Mouse (Mus musculus) T-cell, adult 66 days (primary cell): Measurements from ENCODE around the gene Cep19. TPM values are rescaled to one million over a fixed set of nuclear protein-coding genes. Genes with fewer than 3 reads are reported as not detected.

Experiments
- total RNA-seq, 2 experiments: library from RNA; stranded (reverse); gene quantifications; 3 replicates in 1 of 2; 4 replicates in 1 of 2; pipeline ENCODE4 v1.2.4; 2023

Cep19 gene
- 10 to 100 TPM; 10.1 to 11.9 TPM for total RNA-seq

DNA sequence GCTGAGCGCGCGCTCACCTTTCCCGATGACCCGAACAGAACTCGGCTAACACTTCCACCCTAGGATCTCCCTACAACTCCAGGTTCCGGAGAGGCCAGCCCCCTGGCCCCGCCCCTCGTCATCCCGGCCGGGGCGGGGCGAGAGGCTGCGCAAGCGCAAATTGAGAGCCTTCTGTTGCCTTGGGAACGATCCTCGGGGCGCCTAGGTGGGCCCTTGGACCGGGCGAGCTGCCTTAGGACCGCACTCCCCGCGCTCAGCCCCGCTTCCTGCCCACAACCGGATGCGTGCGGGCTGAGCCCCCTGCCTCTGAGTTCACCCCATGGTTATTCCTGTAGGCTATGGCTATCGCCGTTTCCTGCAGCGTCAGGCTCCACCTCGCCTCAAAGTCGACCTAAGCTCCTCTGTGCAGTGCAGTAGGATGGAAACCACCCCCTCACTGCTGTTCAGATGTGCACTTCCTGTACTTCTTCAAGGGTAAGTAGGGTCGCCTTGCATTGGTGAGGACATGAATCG, at the start of gene Cep19, which contains the start of gene Pigx:
Gene Cep19, plus strand, starts transcription at position 163 of the 513 bp plus-strand sequence.
Gene Pigx, minus strand, starts transcription at position 103 of the 513 bp plus-strand sequence.

DNA sequence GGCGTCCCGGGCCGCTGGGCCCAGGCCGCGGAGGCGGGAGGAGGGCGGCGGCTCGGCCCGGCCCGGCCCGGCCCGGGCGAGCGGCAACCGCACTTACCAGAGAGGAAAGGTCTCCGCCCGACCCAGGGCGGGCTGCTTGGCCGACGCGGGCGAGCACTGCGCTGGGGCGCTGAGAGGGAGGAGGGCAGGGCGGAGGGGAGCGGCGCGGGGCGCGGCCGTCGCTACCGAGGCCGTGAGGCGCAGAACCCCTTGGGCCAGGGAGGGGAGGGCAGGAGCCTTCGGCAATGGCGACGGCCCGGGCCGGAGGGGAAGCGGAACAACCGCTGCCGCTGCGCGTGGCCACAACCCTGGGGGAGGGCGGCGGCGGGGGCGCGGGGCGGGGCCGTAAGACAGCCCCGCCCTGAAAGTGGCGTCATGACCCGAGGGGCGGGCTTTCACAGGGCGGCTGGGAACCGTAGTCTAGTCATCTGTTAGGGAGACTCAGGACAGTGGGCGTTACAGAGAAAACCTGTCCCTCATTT, 20.5 kb upstream of the Cep19 start, which contains the start of gene Pak2:
Gene Pak2, minus strand, starts transcription at position 352 of the 521 bp plus-strand sequence.

Other genes with a start within 250 kb of the Cep19 start
- gene Meltf, start 221.0 kb upstream of the Cep19 start, total RNA-seq, result under 1 TPM in 1 of 2 experiments, not detected in 1; 0.17 TPM
- not detected for gene Pigz, start 165.9 kb upstream of the Cep19 start, total RNA-seq
- 10 to 100 TPM; 18.5 to 20.5 TPM for gene 0610012G03Rik, start 151.3 kb upstream of the Cep19 start, total RNA-seq
- gene Ncbp2, start 151.3 kb upstream of the Cep19 start, total RNA-seq, result 10 to 100 TPM; 26.9 to 28.9 TPM
- gene Senp5, start 96.5 kb upstream of the Cep19 start, total RNA-seq, result 10 to 100 TPM; 26.1 to 27.7 TPM
- 100 to 1,000 TPM; 117 to 119 TPM for gene Pak2, start 20.5 kb upstream of the Cep19 start, total RNA-seq
- gene Pigx, start 60 bp upstream of the Cep19 start, total RNA-seq, result 10 to 100 TPM; 52.7 to 68.5 TPM
- 10 to 100 TPM; 85.5 to 97.1 TPM for gene Nrros, start 65.8 kb downstream of the Cep19 start, total RNA-seq
- not detected for gene Bex6, start 80.0 kb downstream of the Cep19 start, total RNA-seq
- gene Fbxo45, start 147.4 kb downstream of the Cep19 start, total RNA-seq, result 10 to 100 TPM in 1 of 2 experiments, 1 to 10 TPM in 1; 8.8 to 10.3 TPM
- 10 to 100 TPM in 1 of 2 experiments, 1 to 10 TPM in 1; 9.4 to 14.4 TPM for gene Wdr53, start 147.4 kb downstream of the Cep19 start, total RNA-seq
- 1 to 10 TPM in 1 of 2 experiments, under 1 TPM in 1; 0.52 to 1.2 TPM for gene Smco1, start 171.7 kb downstream of the Cep19 start, total RNA-seq
- 10 to 100 TPM; 19.8 to 27.4 TPM for gene Rnf168, start 177.7 kb downstream of the Cep19 start, total RNA-seq
- 10 to 100 TPM; 69.3 to 78.3 TPM for gene Ubxn7, start 232.5 kb downstream of the Cep19 start, total RNA-seq